15 mouse cellular contexts compared by ENCODE assay signal in genomic region chr2:74122937-74123336, GRCm38 (mm10).
"Had no signal": no experiment of that assay in that cellular context is flagged by ENCODE, and none has a peak within 500 bp of the region (broad histone marks: within the 10 kb centered on the region; RNA-seq: fewer than 3 reads in every experiment).

No protein-coding gene starts in this region.

- H3K27me3 ChIP-seq: limb, embryonic 15.5 days; liver, embryonic 12.5 days; midbrain, embryonic 15.5 days; neural tube, embryonic 12.5 days had no signal

- ATAC-seq: liver, embryonic 12.5 days had no signal

- H3K4me2 ChIP-seq: limb, embryonic 15.5 days; liver, embryonic 12.5 days; lung, embryonic 14.5 days; midbrain, embryonic 11.5 days; midbrain, embryonic 15.5 days; neural tube, embryonic 12.5 days had no signal

- H3K36me3 ChIP-seq: limb, embryonic 15.5 days; liver, embryonic 12.5 days; midbrain, embryonic 15.5 days; neural tube, embryonic 12.5 days had no signal

- H3K4me3 ChIP-seq: layer of hippocampus, adult 2 months; limb, embryonic 15.5 days; liver, embryonic 12.5 days; megakaryocyte, embryonic 14.5 days; midbrain, embryonic 15.5 days; neural tube, embryonic 12.5 days had no signal

- H3K27ac ChIP-seq: kidney, postnatal 0 days; layer of hippocampus, adult 2 months; liver, embryonic 12.5 days; macrophage; midbrain, embryonic 15.5 days; neural tube, embryonic 12.5 days had no signal

- H3K9ac ChIP-seq: limb, embryonic 15.5 days; liver, embryonic 12.5 days; lung, embryonic 14.5 days; midbrain, embryonic 15.5 days; neural tube, embryonic 12.5 days had no signal

- H3K9me3 ChIP-seq: limb, embryonic 15.5 days; liver, embryonic 12.5 days; midbrain, embryonic 15.5 days; neural tube, embryonic 12.5 days had no signal

- DNase-seq: kidney, adult 9 months; kidney, postnatal 36 days; lung, embryonic 14.5 days; lung, postnatal 10 days; thymus, adult 18-20 months; thymus, postnatal 14 days had no signal

- H3K4me1 ChIP-seq: liver, embryonic 12.5 days; megakaryocyte, embryonic 14.5 days had no signal
